Mouse (Mus musculus) lung, postnatal 10 days (tissue): ENCODE data around the gene Rpap3.
A peak's percentile ranks its signal among the peaks of the same experiment; 100 is the strongest.

ENCODE experiments used
- DNase-seq: peaks from one replicate; pipeline ENCODE4 v3.0.0; 2021

Gene Rpap3

DNA sequence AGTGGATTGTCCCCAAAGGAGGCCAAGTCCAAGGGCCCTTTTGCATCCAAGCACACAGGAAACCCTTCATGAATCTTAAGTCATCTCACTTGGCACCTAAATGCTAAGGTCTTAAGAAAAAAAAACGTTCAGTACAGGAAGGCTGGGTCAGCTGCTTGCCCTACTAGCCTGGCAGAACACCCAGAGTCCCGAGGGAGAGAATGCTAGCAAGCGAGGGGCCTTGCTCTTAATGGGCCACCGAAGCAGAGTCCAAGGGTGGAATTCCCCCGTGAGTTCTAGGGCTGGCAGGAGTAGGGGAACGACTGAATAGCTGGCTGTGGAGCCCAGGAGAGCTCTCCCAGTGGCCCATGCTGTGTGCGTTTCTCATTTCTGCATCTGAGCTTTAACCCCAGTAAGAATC is 23.2 kb upstream of the Rpap3 start:
- DNase-seq, result no peak

DNA sequence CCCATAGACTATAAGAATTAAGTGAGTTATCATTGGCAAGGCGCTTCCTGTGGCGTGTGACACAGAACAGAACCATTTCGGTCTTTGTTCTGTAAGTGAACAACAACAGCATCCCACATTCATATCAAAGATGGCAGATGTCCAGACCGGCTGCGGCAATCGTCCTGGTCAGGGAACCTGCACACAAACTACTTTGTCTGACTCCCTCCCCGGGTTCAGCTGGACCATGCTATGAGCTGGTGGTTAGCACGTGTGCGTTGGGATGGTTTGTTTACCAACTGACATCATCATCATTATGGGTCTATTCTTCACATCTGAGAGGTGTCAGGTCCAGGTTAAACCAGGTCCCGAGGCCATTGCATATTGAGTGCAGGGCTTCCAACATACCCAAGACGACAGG is 22.8 kb upstream of the Rpap3 start:
- DNase-seq, result no peak

DNA sequence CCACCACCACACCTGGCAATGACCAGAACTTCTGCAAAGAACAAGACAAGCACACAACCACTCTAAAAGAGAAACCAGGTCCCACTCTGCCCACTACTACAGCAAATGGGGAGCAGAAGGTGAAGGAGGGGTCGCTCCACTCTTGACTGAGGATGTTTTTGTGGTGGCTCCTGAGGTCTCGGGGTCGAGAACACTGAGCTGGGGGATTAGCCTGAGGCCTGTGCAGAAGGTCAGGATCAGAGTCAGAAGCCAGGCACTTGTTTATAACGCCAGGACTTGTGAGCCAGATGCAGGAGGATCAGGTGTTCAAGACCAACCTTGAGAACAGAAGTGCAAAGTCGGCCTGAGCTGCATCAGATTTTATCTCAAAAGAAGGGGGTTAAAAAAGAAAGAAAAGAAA is 21.9 kb upstream of the Rpap3 start:
- DNase-seq, result no peak

DNA sequence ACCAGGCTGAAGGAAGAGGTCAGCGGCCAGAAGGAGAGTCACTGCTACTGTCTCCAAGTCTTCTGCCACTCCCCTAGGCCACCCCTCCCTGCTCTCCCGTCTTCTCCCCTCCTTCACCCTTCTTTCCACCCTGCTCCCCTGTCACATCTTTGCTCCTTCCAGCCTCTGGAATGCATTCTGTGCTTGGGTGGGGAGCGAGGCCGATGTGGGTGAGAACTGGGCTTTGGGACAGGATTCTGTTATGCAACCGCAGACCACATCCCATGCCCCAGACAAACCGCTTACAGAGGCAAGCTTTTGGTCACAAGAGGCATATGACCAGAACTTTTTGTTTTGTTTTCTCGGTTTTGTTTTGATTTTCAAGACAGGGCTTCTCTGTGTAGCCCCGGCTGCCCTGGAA is 21.4 kb upstream of the Rpap3 start:
- peak; percentile 74 for DNase-seq

DNA sequence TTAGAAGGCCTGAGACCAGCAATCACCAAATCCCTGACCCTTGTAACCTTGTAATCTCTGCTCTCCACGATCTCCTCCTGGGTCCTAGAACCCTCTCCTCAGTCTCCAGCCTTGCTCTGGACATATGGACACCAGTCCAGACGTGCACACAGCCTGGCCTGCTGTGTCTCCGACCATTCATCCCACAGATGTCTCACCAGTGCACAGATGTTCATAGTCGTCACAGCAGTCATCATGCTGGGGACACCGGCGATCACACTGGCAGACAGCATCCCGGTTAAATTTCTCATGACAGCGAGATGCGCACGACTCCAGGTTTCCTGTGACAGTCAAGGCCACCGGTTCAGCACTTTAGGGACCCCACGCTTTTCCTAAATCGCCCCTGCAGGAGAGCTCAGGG is 20.7 kb upstream of the Rpap3 start:
- no peak for DNase-seq

DNA sequence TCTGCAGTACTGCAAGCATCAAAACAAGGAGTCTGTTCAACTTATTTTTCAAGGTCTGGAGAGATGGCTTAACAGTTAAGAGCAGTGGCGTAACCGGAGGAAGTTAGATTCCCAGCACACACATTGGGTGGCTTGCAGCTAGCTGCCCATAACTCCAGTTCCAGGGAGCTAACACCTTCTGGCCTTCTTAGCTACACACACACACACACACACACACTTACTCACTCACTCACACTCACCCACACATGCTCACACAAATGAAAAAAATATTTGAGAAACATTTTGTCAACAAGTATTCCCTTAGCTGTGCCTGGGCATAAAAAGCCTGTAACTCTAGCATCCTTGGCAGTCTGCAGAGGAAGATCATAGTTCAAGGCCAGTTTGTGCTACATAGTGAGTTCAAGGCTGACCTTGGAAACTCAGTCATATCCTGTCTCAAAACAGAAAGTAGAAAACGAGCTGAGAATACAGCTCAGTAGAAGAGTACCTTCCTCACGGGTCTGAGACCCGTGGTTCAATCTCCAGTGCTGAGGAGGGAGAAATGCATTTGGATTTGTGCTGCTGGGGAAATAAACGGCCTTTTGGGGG is 19.7 kb upstream of the Rpap3 start:
- no peak for DNase-seq

DNA sequence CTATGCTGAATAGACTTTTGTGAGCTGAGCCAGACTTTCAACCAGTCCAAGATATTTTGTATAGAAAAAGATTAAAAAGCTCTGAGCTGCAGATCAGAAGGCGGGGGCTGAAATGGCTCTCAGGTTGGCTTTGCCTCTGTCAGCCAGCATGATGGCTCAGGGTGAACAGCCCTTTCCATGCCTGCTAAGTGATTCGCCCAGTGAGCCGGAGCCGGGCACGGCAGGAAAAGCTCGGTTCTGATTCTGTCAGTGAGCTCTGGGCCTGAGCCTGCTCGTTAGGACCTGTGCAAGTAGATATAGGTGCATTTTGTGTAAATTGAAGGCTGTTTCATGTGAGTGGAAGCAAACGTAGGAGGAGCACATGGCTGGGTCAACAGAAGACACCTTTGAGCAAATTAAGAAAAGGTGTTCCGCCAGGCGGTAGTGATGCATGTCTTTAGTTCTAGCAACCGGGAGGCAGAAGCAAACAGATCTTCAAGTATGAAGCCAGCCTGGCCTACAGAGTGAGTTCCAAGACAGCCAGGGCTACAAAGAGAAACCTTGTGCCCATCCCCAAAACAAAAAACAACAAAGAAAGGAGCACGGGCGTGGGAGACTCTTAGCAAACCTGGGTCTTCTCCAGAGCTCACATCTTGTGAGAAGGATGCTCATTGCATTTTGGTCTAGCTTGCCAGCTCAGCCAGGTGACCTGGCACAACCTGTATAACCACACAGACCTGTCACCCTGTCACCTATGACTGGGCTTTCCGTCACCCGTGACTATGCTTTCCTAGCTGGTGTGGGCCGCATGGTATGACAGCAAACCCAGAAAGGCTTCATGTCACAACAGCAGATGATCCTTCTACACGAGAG is 18.9 kb upstream of the Rpap3 start:
- no peak for DNase-seq

DNA sequence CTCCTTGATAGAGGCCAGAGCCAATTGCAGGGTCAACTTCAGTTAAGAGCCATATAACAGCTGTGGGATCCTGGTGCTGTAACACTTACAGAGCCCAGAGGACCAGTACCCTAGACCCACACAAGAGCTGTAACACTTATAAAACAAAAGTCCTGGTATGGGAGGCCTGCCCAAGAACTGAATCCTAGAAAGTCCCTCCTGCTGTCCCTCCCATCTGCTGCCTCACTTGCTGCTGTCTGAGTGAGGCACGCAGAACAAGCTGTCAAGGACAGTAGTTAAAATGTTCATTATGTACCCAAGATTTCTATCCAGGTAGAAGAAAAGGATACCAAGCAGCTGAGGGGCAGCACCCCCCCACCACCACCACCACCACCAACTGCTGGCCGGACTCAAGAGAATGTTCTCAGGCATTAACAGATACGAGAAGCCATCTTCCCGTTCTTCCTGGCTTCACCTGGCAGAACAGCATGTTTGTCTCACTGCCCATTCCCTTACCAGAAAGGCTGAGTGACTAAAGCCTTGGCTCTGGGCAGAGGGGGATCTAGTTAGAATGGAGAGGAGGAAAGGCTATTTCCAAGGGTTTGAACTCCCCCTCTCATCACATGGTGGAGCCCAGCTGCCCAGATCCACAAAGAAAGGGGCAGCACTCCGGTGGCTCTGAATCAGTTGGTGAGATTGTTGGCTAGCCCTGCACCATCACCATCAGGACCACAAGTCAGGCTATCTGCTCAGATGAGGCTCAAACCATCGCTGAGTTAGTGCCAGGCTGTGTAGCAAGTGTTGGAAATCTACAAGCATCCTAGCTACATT is 18.1 kb upstream of the Rpap3 start:
- no peak for DNase-seq

DNA sequence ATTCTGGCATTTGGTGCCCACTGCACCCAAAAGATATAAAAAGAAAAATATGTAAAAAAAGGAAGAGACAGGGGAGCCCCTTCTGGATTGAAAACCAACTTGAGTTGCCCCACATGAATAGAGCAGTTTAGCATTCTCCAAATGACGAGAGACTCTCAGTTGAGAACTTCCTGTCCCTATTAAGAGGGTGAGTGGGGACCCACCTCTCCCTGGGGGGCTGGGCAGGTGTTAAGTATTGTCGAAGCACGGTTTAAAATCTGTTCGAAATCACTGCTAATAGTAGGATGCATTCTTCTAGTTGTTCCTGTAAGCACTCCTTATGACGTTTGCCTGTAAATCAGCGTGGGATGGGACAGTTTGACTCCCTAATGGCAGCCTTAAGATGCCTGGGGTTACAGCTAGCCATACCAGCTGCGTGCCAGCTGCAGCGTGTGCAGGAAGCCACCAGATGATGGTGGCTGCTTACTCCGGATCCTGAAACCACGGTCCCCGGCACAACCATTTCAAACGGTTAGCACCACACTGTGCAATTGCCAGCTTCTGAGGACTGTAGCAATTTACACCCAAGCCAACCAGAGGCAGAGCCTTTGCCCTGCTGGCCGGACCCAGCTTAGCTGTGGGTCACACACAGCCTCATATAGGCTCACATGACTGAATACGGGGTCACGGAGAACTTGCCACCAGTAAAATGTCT is 15.5 kb upstream of the Rpap3 start:
- no peak for DNase-seq

DNA sequence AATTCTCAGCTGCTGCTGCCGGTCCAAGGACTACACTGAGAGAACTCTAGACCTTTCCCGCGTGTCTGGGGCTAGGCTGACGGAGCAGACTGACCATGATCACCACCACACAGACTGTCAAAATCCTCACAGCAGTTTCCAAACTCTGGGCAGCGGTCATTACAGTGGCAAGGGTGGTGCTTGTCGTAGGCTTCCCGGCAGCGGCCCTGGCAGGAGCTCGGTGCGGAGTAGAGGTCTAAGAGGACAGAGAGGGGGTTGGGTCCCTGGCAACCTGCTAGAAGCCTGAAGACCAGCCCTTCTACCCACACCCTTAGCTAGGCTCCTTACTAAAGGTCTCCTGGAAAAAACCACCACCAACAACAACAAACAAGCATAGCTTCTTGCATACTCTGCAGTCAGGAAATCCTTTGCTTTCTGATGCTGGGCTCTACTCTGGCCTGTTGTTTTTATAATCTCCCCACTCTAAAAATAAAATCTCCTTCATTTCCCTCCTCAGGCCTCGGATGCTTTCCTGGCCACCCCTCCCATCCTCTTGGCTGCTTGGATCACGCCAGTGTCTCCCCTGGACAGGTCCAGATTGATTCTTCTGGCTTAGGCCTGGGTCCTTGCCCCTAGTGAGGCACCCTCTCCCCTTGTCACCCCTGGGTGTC is 14.5 kb upstream of the Rpap3 start:
- DNase-seq, result peak; percentile 54

DNA sequence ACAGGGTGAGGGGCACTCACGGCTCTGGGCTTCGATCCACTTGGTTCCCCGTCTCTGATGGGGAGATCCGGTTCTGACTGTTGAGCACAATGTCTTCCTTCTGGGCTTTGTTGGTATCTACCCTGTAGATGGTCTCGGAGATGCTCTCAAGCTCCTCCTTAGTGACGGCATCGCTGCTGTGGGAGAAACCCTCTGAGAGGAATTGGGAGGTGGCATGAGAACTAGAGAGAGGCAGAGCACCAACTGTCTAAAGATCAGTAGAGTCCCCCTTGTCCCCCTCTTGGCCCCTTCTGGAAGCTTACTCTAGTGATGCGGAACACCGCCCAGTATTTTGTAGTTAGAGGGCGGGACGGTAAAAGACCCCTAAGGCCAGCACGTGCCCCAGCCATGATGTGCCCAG is 13.9 kb upstream of the Rpap3 start:
- no peak for DNase-seq

DNA sequence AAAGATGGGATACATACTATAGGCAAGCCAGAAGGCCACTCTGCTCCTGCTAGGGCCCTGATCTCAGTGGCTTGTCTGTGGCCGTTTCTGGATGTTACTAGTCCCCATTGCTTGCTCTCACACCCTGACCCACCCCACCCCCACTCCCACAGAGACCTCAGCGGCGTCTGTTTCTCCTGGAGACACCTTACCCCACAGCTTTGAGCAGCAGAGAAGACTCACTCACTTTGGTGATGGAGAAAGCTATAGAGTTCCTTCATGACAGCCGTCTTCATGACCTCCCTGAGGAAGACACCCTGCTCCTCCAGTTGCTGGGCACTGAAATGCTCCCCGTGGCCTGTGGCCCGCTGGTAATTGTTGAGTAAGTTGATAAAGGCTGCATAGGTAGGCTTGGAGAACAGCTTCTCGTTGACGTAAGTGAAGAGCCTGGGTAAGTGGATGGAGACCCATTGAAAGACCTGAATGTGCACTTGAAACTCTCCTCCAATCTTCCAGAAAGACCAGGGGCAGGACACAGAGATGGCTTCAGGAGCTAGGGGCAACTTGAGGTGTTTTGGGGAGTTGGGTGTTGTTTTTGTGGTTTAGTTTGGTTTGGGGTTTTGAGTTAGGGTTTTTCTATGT is 13.0 kb upstream of the Rpap3 start:
- no peak for DNase-seq

DNA sequence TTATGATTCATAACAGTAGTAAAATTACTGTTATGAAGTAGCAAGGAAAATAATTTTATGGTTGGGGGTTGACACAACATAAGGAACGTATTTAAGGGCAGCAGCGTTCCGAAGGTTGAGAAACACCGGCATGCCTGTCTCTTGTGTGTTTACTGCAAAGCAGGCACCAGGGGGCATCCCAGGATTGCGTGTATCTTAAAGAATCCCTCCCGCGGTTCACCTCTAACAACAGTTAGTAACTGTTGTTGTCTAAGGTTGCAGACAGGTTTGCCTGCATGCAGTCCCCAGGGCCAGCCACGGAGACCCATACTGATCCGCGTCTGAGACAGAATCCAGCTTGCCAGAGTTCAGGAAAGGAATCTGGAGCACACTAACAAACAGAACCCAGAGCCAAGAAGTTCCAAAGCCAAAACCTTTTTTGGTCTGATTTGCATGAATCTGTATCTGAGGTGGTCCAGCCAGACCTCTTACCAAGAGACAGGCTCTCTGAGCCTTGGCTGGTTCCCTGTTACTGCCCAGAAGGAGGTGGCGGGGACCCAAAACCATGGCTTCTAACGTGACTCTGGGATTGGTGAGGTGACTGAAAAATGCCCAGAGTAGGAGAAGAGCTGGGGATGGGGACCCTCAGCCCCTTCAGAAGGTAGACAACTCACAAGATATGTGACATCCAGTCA is 12.4 kb upstream of the Rpap3 start:
- peak; percentile 79 for DNase-seq

DNA sequence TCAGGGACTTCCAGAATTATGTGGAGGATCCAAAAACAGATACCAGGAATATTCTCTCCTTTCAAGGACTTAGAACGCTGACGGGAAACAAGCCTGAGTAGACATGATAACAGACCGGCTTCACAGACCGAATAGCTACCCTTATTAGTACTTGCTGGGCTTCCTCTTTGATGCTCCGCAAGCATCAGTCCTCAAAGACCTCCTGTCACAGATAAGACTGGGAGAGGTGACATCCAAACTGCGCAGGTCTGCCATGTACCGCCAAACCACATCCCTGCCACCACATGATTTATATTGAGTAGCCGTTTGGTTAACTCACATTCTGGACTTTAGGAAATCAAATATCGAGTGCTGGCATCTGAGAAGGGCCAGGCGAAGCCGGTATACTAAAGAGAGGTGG is 11.2 kb upstream of the Rpap3 start:
- DNase-seq, result no peak

DNA sequence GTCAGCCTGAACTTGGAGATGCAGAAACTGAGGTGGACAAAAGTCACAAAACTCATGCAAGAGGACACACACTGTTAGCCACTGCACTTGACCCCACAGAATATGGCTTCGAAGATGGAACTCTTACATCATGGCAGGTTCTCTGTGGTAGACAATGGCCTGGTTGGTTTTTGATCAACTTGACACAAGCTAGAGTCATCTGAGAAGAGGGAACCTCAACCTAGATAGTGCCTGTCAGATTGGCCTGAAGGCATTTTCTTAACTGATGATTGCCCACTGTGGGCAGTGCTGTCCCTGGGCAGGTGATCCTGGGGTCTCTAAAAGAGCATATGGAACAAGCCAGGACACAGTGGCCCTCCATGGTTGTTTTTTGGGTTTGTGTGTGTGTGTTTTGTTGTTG is 10.1 kb upstream of the Rpap3 start:
- no peak for DNase-seq

DNA sequence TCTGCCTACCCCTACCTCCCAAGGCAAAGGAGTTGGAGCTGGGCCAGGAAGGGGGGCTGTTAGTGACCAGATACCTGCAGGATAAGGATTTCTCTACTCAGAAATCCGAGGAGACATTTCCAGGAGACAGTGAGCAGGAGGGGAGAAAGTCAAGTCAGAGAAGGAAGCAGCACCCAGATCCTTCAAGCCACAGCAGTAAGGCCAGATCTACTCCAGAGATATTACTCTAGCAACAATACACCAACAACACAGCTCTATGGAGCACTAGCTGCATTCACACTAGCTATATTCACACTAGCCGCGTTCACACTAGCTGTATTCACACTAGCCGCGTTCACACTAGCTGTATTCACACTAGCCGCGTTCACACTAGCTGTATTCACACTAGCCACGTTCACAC is 9.5 kb upstream of the Rpap3 start:
- no peak for DNase-seq

DNA sequence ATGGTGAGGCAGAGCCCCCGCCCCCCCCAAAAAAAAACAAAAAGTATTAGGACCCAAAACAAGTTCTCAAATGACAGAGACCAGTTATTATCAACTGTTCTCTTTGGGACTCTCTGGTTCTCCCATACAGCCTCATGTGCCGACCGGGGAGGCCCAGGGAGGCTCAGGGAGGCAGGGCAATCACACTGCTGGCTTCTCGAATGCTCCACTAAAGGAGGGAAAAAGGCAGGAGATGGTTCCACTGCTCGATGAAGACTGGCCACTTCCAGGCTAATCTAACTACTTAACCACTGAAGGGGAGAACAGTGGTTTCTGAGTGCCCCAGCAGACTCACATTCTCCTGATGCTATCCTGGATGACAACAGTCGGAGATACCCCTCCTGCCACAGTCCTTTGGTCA is 6.9 kb upstream of the Rpap3 start:
- no peak for DNase-seq

DNA sequence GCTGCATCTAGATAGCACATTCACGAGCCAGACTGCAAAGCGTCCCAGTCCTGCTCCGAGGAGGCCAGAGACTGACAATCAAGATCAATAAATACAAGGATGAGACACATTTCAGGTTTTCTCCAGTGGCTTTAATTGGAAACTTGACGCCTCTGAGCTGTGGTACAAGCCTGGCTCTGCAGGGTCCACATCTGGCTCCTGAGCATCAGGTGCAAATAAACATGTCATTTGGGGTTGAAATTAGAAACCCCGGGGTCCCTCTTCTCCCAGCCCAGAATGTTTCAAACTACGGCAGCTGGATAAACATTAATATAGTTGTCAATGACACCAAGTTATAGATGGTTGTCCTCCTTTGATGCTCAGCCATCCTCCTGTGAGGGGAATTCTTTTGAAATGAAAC is 5.3 kb upstream of the Rpap3 start:
- no peak for DNase-seq

DNA sequence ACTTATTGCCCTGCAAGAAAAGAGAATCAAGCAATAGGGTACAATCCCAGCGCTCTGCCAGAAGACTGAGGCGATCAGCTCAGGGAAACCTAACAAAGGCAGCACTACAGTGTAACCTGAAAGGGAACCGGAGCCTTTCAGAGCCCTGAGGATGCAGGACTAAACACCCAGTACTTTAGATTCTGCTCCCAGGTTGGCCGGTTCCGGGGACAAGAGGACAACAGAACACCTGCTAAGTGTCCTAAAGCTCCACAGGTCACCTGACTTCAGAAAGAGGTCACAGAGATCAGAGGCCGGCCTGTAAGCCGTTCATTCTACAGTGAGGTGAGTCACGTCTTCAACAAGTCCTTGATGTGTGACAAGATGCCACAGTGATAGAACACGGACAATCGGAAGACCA is 9.0 kb downstream of the Rpap3 start:
- no peak for DNase-seq

DNA sequence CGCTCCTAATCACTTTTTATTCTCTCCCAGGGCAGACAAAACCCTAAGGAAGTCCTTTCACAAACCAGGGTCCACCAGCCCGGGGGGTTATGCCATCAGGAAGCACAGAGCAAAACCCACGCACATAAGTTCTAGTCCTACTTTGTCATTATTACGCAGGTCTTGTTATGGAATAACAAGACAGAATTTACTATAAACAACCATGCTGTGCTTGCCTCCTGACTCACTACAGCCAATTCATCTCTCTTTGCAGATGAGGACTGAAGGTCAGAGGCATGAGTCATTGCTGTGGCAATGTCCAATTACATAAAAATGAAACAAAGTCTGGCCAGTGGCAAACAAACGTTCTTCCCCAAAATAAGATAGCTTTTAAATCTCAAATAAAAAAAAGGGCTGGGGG is 12.2 kb downstream of the Rpap3 start:
- no peak for DNase-seq

DNA sequence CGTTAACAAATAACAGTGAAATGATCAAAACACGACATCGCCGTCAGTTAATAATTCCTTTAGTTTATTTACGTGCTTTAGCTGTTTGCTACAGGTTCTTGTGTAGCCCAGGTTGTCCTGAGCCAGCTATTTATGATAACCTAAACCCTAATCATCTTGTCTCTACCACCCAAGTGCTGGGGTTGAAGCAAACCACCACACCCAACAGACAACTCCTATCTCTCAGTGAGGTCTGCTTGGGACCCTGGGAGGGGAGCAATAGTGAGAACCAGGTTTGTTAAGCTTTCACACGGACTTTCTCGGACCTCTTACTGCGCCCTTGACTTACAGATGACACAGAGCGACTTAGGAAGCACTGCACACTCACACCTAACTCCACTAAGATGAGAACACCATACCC is 21.5 kb downstream of the Rpap3 start:
- DNase-seq, result no peak

DNA sequence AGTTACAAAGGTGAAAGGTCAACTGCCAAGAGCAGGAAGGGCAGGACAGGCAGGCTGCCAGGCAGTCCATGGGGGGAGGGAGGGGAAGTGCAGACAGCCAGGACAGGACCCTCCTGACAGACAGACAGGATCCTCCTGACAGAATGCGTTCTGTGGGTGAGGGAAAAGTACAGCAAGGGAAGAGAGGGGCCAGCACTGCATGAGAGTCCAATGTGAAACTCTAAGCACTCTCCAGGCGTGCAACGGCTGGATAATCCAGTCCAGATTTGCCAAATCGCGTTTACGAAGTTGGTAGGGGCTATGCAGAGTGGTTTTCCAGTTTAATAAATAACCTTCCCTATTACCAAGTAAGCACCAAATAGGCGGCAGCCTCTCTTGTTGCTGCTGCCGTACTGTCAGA is 23.6 kb downstream of the Rpap3 start:
- no peak for DNase-seq
